Mouse (Mus musculus) layer of hippocampus, postnatal 25 days (tissue): ENCODE data around the gene Coro1c. TPM values are rescaled to one million over a fixed set of nuclear protein-coding genes. Genes with fewer than 3 reads are reported as not detected.

Experiments used
- DNase-seq, 2 experiments: peaks; one replicate each; pipeline ENCODE4 v3.0.0; 2022; ENCODE audit warnings: mixed read lengths in 2 of 2, low spot score in 1 of 2; ENCODE audit errors: extremely low spot score in 1 of 2
- total RNA-seq, 2 experiments: library from RNA; stranded (reverse); gene quantifications; 2 replicates each; pipeline ENCODE4 v1.2.3; 2021

Gene Coro1c
- total RNA-seq, 2 experiments from 2014 or later: 82.7 to 91.6 TPM

DNA sequence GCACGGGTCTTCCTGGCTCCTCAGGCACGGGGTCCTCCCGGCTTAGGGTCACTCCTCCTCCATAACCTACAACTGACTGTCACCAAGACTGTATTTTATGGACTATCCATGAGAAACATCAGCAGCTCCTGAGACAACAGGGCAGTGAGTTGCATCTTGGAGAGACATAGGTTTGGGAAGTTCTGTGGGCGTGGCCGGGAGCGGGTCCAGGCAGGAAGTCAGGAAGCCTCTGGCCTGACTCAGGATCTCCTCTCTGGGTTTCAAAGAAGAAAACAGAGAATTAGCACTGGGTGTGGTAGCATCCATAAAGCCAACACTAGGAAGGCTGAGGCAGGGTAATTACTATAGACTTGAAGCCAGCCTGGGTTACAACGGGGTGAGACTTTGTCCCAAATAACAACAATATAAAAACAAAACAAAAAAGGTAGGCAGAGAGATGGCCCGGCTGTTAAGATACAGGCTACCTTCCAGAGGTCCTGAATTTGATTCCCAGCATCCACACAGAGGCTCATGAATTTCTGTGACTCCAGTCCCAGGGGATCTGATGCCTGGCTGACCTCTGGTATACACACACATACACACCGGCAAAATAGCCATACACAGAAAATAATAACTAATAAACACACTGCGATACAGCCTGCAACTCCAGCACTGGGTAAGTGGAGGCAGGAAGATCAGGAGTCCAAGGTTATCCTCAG is 21.5 kb upstream of the Coro1c start:
- no peak for DNase-seq

DNA sequence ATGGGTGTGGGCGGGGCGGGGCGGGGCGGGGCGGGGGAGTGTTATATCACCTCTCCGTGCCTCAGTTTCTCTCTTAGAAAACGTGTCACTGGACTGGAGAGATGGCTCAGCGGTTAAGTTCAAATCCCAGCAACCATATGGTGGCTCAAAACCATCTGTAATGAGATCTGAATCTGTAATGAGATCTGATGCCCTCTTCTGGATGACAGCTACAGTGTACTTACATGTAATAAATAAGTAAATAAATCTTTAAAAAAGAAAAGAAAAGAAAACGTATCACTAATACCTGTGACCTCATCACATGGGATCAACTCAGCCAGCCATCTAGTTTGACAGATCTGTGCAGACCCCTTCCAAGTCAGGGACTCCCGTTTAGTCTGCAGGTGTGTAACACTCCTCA is 21.0 kb upstream of the Coro1c start:
- DNase-seq: no peak

DNA sequence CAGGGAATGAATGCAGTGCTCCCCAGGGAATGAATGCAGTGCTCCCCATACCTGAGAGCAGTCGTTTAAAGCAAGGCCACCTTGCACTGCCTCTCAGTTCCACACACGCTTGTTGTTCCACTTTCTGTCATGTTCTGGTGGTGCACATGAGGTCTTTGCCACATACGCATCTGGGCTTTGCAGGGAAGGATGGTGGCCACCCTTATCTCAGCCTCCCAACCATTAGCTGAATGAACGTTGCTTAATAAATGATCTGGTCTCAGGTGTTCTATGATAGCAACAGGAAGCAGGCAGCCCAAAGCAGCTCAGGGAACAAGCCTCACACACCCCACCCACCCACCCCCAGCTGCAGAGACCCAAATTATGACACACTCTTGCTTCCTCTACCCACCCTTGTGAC is 16.1 kb upstream of the Coro1c start:
- DNase-seq: no peak

DNA sequence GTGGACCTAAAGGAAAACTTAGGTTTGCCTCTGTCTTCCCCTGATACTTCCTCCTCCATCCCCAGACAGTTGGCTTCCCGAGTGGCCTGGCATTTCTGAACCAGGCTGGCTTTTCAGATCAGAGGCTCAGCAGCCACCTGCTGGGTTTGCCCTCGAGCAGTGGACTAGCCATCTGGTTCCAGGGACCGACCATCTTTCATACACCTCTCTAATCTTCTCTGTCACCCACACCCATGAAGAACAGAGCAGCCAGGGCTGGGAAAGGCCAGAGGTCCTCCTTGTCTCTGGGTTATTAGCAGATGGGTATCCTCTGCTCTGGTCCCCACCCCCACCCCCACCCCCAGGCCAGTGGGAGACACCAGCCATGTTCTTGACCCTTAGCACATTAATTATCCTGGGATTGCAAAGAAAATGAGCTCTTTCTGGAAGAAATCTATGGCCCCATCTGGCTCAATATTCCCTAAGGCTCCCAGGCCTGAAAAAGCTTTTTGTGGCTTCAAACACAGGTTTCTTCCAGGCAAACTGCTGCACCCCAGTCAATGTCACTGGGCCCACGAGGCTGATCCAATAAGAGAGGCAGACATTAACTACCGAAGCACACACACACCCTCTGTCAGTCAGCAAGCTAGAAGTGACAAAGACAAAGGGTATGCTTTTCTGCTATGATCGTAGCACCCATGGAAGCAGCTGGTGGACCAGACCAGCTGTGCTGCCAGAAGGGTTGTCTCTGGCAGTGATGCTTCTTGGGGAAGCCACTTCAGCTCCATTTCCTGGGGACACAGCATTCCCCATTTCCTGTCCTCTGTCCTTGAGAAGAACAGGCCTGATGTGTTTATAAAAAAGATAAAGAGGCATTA is 13.0 kb upstream of the Coro1c start:
- no peak for DNase-seq

DNA sequence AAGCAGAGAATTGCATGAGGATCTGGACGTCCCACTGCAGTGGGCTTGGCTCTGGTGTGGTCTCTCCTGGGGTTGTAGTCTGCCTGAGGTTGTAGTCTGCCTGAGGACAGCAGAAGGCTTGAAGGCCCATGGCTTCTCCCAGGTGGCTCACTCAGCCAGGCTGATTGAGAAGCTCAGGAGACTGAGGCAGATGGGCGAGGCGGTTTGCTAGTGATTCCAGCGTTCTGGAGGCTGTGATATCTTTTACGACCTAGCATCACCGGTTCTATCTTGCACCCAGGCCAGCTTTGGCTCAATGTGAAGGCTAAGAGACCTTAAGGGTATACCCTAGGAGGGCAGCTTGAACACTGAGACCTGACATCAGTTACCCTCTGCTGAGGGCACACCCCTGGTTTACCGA is 10.5 kb upstream of the Coro1c start:
- DNase-seq: no peak

DNA sequence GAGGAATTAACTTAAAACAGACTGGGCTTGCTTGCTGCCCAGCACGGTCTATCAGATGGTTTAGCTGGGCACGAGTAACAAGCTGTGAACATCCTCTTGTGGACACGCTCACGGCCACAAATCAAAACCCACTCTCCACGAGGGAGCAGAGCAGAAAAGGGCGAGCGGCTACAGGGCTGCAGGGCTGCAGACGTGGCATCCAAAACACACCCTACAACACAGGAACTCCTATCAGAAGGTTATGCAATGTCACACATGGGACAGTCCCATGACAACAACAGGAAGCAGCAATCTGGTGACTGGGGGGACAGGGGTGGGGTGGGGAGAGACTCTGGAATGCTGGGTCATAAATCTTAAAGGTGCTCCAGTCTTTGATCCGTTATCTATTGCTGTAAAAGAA is 10.1 kb upstream of the Coro1c start:
- no peak for DNase-seq

DNA sequence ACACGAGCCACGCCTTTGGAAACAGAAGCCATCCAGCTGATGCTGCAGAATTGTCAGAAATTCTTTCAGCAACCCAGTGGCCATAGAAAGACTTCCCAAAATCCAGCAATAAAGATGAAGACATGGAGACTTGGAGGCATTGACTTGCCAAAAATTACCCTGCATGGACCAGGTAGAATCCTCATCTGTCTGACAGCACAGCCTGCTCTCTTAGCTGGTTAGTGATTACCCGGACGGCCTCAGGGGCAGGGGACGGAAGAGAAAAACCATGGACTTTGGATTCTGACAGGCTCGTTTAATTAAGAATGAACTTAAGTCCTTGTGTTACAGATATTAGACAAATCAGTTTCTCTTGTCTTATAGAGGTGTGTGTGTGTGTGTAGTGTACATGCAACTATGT is 2.1 kb upstream of the Coro1c start:
- no peak for DNase-seq

DNA sequence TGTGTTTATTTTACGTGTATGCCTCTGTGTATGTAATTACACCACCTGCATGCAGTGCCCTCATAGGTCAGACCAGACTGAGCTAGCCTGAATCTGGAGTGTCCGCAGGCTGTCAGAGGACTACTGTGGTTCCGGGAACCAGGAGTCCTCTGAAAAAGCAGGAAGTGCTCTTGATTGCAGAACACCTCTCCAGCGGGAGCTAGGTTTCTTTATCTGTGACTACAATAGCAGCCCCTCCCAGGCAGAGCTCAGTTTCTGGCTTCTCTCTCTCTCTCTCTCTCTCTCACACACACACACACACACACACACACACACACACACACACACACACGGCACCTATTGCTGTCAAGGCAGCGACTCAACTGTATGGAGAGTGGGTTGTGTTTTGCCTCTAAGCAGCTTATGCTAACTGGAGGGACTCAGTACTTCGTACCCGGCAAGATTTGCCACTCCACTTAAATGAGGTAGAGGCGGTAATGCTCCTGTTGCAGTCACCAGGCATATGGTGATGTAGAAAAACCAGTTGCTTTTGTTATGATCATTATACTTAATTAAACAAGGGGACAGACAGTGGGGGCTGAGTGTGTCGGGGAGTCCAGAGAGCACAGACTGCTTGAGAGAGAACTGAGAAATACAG is 1.6 kb upstream of the Coro1c start:
- DNase-seq: no peak

DNA sequence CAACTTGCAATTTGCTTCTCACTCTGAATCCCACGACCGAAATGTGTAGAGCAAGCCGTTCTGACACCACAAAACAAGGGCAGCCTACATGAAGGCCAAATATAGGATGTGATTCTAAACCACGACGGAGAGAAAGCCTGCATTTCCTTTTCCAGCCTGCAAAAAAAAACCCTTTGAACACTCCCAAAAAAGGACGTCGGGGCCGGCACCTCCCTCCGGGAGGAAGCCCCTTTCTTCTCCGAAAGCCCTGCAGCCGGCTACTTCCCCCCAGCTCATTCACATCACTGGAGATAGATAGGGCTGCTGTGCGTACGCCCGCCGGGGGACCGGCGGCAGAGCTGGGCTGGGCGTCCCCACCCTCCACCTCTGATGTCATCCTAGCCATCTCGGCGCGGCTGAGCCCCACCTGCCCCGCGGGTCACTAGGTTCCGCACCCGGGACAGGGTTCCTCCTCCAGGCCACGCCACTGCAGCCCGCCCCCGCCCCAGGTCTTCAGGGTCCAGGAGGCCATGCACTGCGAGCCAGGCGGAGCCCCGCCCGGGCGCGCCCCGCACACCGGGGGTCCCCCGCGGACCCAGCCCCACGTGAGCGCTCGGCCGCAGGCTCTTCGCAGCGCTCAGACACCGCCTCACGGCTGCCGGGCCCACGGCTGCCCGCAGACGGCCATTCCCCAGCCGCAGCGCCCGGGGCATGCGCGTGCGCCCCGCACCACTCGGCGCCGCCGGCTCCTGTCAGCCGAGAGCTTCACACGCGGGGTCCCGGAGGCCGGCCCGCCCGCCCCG is 581 bp downstream of the Coro1c start:
- peak in 1 of 2 experiments; percentile 38 for DNase-seq

DNA sequence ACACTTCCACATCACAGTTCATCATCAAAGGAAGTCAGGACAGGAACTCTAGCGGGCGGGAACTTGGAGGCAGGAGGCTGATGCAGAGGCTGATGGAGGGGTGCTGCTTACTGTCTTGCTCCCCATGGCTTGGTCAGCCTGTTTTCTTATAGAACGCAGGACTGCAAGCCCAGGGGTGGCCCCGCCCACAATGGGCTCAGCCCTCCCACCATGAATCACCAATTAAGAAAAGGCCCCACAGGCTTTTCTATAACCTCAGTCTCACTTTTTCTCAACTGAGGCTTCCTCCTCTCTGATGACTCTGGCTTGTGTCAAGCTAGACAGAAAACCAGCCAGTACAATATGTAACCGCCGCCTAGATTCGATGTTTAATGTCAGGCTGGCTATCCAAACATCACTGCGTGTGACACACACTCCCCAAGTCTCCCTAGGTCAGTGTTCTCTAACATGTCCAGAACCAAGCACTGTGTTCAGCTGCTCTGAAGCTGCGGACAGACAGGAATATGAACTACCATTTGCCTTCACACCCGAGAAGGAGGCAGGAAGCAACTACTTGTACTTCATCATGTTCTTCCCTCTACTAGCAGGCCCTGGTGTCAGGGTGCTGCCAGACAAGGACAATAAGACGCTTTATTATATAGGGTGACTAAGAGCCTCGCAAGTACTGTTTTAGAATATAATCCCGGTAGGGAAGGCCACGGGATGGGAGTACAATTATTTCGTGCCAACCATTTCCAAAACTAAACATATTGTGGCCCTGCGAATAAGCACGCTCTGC is 1.4 kb downstream of the Coro1c start:
- DNase-seq: no peak

DNA sequence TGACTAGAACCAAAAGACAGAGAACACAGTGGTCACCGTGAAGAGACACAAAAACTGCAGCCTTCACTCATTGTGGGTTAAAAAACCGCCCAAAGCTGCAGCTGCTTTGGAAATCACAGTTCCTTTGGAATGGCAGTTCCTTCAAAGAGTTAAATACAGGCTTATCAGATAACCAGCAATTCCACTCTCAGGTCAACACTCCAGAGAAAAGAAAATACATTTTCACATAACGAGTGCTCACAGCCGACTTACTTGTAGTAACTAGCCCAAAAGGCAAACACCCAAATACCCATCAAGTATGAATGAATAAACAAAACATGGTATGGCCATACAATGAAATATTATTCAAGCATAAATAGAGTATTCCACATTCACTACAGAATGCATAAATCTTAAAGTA is 3.6 kb downstream of the Coro1c start:
- no peak for DNase-seq

DNA sequence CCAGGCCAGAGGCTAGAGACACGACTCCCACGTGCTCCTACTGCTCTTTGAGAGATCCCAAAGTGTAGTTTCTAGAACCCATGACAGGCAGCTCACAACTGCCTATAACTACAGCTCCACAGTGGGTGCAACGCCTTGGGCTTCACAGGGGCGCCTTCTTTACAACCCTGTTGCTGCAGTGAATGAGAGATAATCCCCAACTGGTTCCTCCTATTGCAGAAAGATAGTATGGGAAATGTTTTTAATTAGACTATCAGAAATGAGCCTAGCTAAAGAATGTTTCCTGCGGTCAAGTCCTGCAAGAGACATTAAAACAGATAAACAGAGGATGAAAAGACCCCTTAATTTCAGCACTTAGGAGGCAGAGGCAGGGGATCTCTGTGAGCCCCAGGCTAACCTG is 5.6 kb downstream of the Coro1c start:
- no peak for DNase-seq

DNA sequence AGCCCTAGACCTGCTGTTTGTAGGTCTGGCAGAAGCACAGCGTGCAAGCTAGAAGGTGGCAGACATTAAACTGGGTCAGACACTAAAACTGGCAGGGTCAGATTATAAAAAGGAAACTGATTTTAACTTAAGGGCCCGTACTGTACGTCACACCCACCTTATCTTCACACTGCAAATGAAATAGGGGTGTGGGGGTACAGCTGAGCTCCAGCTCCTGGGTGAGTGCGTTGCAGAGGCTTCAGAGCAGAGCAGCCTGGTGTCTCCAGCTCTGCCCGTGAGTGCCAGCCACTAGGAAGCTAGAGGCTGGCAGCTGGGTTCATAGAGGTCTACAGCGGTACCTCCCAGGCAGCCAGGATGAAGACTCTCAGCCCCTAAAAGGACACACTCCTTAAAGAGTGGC is 6.5 kb downstream of the Coro1c start:
- DNase-seq: no peak

DNA sequence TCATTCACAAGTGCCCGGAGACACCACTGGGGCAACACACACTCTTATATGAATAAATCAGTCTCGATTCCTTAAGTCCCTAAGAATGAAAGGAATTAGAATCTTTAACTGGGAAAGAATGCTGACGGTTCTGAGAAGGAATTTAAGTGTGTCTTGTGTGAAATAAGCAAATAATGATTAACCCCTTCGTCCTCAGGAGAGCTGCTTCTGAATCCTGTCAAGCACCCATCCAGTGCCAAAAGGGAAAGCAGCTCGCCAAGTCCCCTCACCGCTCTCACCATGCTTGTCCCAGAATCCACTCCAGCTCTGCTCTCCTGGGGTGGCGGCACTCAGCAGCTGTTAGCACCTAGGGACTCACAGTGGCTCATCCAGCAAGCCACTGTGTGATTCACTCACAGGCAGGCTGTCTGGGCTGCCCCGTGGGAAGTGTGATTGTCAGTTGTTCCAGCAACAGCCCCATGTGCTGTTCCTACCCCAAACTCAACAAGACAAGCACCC is 7.4 kb downstream of the Coro1c start:
- no peak for DNase-seq

DNA sequence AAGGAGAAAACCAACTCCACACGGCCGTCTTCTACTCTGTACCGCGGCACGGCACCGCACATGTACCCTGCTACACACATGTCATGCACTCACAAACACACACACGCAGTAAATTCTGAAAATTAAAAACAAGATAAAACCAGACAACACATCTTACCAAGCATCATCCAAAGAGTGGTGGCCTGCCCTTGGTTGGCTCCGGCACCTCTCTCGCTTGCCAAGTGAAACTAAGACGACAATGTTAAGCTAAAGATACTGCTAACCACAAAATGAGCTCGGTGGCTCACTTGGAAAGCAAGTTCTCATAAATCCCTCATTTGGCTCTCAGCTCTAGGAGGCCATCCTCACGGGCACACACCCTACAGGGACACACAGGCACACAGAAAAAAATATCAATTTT is 9.0 kb downstream of the Coro1c start:
- no peak for DNase-seq

DNA sequence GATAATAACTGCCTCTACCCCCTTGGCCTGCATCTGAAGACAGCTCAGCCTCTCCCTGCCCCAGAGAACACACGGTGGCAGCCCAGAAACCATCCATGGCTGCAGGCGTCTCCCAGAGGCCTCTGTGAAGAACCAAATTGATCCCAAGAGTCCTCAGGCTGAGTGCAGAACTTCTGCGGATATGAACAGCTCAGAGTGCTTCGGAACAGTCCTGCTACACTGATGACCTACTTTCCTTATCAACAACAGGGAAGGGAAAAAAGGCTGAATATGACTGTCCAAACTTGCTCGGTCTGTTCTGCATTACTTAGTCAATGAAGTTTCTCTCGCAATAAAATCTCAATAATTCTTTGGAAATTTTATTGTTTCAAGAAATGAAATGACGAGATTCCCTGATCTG is 16.6 kb downstream of the Coro1c start:
- DNase-seq: no peak

DNA sequence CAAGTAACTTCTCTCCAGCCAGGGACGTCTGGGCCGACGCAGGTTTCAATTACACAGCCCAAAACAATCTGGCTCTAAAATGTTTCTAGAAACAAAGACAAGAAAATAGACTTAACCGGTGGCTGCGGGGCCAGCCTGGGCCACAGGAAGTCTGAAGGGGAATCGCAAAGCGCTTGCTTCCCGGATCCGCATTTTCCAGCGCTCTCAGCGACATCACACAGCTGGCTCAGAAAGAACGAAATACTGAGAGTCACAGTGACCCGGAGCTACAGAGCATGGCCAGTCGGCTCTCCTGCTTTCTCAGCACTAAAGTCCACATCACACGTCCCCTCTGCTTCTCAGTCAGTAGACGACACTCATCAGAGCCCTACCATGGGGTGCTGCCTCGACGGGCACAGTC is 17.7 kb downstream of the Coro1c start:
- no peak for DNase-seq

DNA sequence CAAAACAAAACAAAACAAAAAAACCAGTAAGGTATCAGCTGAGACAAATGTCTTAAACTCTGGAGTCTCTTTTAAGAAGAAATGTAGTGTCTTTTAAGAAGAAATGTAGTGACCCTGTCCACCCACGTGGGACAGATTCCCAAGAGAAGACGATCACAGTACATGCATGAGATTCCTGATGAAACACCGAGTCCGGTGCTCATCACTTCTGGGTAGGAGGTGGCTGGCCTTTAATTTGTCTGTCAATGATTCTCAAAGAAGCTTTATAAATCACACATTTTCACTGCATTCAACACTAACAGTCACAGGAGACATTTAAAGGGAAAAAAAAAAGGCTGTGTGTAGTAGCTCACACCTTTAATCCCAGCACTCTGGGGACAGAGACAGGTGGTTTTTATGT is 18.6 kb downstream of the Coro1c start:
- no peak for DNase-seq

DNA sequence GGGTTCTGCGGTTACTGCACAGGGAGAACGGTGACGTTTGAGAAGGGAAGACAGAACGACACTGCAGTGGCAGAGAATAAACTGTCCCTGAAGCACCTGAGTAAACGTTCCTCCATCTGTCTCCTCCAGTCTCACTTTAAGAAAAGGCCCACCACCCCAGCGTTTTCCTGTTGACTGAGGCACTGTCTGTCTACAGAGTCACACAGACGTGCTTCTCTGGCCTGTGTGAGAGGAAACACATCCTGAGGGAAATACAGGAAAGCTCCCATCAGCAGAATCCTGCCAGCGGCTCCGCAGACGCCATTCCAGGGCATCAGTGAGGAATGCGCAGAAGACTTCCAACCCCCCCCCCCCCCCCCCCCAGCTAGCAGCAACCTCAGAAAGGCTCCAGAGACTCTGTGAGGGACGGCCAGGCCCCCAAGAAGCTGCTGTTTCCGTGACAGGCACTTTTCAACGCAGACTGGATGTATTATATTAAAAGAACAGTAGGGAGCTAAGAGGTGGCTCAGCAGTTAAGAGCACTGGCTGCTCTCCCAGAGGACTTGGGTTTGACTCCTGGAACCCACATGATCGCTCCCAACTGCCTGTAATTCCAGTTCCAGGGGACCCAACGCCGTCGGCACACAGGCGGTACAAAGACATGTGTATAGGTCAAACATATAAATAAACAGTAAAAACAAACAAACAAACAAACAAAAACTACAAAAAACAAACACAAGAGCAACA is 19.2 kb downstream of the Coro1c start:
- no peak for DNase-seq
